Mouse (Mus musculus): ENCODE measurements around the gene Btbd9.
A peak's percentile ranks its signal among the peaks of the same experiment; 100 is the strongest.
"Not testable (repeated sequence)": the region's sequence is repeated elsewhere in the genome, so short reads cannot be mapped to it uniquely, and the experiment has no call there.

Btbd9 gene

DNA sequence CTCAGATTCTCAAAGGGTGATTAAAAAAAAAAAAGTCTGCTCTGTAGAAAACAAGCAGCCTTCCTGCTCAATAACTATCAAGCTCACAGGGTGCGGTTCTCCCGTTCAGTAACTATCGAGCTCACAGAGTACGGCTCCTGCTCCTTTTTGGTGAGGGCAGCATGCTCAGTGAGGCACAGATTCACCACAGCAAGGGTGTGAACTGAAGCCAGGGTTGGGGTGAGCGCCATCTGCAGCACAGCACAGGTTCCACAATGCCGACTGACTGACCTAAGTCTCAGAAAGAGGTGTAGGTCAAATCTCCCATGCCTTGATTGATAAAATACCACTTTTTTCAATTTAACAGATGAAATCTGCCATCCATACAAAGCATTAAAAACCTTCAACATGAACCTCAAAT, 66.1 kb downstream of the Btbd9 start:
- peak; percentile 84 for DNase-seq

- DNase-seq = no peak
Observed at GRCm38 (mm10) chr17:30509646-30510045, 66.6 kb downstream of the Btbd9 start.

DNA sequence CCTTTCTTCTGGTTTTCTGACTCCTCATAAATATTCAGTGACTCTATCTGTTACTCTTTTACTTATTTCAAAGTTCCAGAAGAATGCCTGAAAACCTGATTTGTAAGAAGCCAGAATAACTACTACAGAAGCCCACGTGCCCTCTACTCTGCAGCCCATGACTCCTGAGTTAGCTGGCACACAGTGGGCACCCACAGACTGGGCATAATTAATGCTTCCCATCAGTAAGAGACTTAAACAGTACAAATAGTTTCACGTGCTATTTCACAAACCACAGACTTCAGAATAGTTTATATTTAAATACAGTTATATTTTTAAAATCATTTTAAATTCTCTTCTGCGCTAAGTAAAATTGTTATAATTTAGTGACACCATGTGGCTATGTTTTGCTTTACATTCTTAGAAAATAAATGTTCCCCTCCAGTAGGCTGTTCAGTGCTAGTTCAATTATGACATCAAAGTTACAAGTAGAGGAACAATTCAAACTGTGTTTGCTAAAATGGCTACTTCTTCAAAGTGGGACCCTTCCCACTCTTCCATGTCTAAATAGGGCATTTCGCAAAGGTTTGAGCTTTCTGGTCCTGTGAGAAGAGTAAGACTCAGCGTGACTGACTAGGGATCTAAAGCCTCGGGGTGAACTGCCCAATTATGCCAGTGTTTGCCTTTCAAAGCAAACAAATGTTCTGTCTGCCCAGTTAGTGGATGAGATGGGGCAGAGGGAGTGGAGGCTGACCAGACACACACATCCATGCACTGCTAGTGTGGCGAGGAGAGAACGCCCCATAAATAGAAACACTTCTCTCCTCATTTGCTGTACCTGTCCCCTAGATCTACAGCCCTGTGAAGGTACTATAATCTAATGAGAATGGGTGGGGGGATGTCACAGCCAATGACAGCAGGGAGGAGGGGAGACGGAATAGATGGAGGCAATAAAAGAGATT, 68.4 kb downstream of the Btbd9 start:
- DNase-seq = no peak

GRCm38 (mm10) chr17:30506916-30507315, 69.4 kb downstream of the Btbd9 start:
- DNase-seq = no peak

DNA sequence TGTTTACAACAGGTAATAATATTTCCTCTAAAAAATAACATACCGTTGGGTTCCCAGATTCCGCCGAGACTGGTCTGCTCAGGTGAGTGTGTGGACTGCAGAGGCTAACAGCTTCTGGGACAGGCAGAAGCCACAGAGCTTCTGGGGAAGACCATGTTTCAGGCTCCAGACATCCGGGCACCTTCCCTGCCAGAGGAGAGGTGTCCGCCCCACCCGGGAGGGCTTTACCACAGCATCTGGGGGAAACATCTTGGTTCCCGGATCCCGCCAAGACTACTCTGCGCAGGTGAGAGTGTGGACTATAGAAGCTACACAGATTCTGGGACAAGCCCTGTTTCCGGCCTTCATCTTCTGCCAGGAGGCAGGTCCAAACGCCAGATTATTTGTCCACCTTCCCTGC, 76.7 kb downstream of the Btbd9 start:
- not testable (repeated sequence) for DNase-seq

DNA sequence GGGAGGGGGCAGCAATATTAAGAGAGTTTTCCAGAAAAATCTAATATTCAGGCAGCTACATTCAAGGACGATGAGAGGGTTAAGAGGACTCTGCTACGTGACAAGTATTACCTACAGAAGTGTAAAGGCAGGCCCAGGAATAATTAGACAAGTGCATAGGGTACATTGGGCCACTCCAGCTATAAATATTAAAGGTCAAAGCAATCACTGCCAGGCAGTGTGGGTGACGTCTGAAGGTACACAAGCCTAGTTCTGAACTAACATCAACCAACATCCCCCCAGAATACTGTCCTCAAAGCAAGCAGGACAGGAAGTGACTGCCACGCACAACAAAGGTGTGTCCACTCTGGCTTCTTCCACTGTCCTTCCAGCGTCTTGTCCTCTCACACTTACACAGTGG, 77.5 kb downstream of the Btbd9 start:
- DNase-seq = no peak

GRCm38 (mm10) chr17:30498376-30498719, 77.9 kb downstream of the Btbd9 start:
- DNase-seq = peak; percentile 46

- no peak for DNase-seq
Observed at GRCm38 (mm10) chr17:30497525-30498375, 78.5 kb downstream of the Btbd9 start.

GRCm38 (mm10) chr17:30495567-30495966, 80.7 kb downstream of the Btbd9 start:
- no peak for DNase-seq

DNA sequence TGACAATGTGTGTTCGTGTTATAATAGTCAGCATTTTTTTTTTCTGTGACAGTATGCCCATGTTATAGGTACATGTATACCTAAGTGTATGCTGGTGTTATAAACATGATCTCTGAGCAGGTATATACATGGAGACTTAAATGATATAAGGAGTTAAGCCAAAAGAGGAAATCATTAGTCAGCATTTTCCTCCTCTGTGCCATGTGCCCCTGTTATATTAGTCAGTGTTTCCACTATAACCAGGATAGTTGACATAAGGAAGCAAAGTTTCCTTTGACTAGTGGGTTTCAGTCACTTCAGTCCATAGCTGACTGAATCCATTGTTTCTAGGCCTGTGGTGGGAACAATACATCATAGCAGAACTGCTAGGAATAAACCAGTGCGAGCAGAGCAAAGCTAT, 81.1 kb downstream of the Btbd9 start:
- no peak for DNase-seq

- no peak for DNase-seq
Observed at GRCm38 (mm10) chr17:30493481-30493880, 82.8 kb downstream of the Btbd9 start.

DNA sequence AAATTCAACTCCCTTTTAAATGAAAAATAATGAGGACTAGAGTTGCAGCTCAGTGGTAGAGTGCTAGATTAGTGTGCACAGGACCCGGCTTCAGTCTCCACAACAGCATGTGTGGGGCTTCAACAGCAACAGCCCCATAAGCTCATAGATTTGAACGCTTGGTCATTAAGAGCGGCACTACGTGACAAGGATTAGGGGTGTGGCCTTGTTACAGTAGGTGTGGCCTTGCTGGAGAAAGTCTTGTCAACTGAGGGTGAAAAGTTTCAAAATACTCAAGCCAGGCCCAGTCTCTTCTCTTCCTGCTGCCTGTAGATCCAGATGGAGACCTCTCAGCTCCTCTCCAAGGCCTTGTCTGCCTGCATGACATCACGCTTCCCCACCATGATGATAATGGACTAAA, 84.1 kb downstream of the Btbd9 start:
- no peak for DNase-seq

GRCm38 (mm10) chr17:30491601-30492000, 84.7 kb downstream of the Btbd9 start:
- no peak for DNase-seq

DNA sequence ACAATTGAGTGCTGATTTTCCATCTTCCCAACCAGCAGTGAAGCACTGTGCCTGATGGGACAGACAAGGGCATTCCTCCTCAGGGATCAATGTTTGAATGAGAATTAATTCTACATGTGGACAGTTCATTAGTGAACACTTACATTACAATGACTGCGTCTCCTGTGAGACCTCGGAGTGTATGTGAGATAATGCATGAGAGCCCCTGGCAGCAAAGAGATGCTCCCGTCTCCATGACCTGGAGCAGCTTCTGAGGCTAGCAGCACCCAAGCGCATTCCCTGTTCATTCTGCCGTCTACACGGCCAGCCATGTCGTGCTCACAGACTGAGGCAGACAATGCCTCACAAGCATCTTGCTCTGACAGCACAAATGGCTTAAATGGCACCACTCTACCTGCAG, 85.7 kb downstream of the Btbd9 start:
- no peak for DNase-seq

GRCm38 (mm10) chr17:30490086-30490485, 86.2 kb downstream of the Btbd9 start:
- no peak for DNase-seq

DNA sequence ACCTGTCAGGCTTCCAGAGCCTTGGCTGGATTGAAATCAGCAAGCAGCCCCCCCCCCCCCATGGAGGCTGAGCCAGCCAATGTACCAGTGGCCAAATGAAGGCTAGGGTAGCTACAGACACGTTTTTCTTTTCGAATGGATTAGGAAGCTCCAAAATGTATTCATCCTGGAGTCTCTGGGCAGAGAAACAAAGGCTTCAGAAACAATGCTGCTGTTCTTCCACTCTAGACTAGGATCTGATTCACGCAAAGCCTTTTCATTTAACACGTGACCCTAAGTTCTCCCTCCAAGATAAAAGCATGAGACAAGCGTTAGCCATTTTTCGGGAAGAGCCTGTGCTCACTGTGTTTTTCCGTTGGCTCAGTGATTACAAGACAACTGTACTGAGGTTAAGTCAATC, 86.7 kb downstream of the Btbd9 start:
- DNase-seq = no peak

- no peak for DNase-seq
Observed at GRCm38 (mm10) chr17:30487695-30488094, 88.6 kb downstream of the Btbd9 start.

GRCm38 (mm10) chr17:30485067-30485854, 91.0 kb downstream of the Btbd9 start:
- no peak for DNase-seq

- DNase-seq = no peak
Observed at GRCm38 (mm10) chr17:30484446-30485066, 91.7 kb downstream of the Btbd9 start.

- no peak for DNase-seq
Observed at GRCm38 (mm10) chr17:30481766-30482165, 94.5 kb downstream of the Btbd9 start.

GRCm38 (mm10) chr17:30481341-30481740, 94.9 kb downstream of the Btbd9 start:
- DNase-seq = no peak

DNA sequence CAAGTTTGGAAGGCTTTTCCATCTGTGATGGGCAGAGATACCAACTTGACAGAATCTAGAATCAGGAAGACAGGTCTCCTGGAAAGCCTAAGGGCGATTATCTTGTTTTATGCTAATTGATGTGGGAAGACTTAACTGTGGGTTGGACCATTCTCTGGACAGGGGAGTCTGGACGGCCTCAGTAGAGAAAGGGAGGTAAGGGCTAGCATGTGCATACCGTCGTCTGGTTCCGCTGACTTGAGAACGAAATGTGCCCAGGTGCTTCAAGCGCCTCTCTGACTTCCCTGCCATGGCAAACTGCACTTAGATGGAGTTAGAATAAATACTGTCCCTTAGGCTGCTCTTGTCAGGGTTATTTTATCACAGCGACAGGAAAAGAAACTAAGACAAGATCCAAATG, 95.9 kb downstream of the Btbd9 start:
- DNase-seq = no peak

DNA sequence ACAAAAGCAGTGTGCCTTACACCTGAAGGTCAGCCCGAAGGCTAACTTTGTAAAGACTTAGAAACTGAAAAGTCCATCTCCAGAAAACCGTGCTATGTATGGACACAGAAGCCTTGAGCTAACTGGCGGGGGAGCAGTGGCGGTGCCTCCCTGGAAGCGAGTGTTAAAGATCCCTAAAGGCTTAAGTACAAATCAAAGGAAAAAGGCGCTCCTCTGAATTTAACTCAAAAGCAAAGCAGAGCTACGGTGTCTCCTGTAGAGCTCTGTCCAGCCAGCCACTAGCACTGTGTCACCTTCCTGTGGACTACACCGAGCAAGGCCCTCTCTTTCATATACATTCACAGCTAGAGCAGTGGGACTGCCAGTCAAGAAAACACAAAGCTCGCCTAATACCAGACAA, 98.1 kb downstream of the Btbd9 start:
- DNase-seq = no peak

Measured in cerebellum, adult 11 months (tissue).